In genomic region chr11:68874841-68875240, GRCm38 (mm10) we compare ENCODE assay signal across 9 mouse cellular contexts. TPM values are rescaled to one million over a fixed set of nuclear protein-coding genes. Genes with fewer than 3 reads are reported as not detected.
DNase-seq lines count a peak whose midpoint lies in the region; ATAC-seq and TF ChIP-seq lines count a peak whose summit lies in the region.
"Had no signal": no experiment of that assay in that cellular context is flagged by ENCODE, and none has a peak within 500 bp of the region (broad histone marks: within the 10 kb centered on the region; RNA-seq: fewer than 3 reads in every experiment).

No protein-coding gene starts in this region.

- no peaks in the 10 kb centered on the region for H3K27me3 ChIP-seq in hindbrain, embryonic 14.5 days (ENCODE audit: control insufficient read depth, insufficient read depth, low read length)
- H3K27me3 ChIP-seq in hindbrain, embryonic 12.5 days, result no peaks in the 10 kb centered on the region
- H3K27me3 ChIP-seq in E14TG2a.4 (ENCODE audit: insufficient read depth, low read length), result no peaks in the 10 kb centered on the region

- no peaks in the 10 kb centered on the region for H3K9me3 ChIP-seq in hindbrain, embryonic 14.5 days (ENCODE audit: control insufficient read depth, low read length)
- H3K9me3 ChIP-seq in hindbrain, embryonic 12.5 days (replicated peaks), result no peaks in the 10 kb centered on the region
- no peaks in the 10 kb centered on the region for H3K9me3 ChIP-seq in E14TG2a.4 (ENCODE audit: low read length)

- no peak overlapping the region for H3K27ac ChIP-seq in hindbrain, embryonic 14.5 days
- H3K27ac ChIP-seq in hindbrain, embryonic 12.5 days, result no peak overlapping the region
- H3K27ac ChIP-seq: macrophage had no signal

- H3K4me1 ChIP-seq in hindbrain, embryonic 14.5 days (replicated peaks; ENCODE audit: control insufficient read depth, insufficient read depth, low read length), result no peaks in the 10 kb centered on the region
- no peaks in the 10 kb centered on the region for H3K4me1 ChIP-seq in hindbrain, embryonic 12.5 days
- peaks cover 37% of the 10 kb centered on the region for H3K4me1 ChIP-seq in E14TG2a.4 (replicated peaks; ENCODE audit: low read depth, low read length)

- no peaks in the 10 kb centered on the region for H3K36me3 ChIP-seq in hindbrain, embryonic 14.5 days (replicated peaks; ENCODE audit: control insufficient read depth, insufficient read depth)
- no peaks in the 10 kb centered on the region for H3K36me3 ChIP-seq in hindbrain, embryonic 12.5 days
- no peaks in the 10 kb centered on the region for H3K36me3 ChIP-seq in E14TG2a.4 (ENCODE audit: insufficient read depth, low read length)

- 0% methylated on average over 2 of the region's 2 CpGs for WGBS in hindbrain, embryonic 14.5 days
- 0% methylated on average over 2 of the region's 2 CpGs for WGBS in hindbrain, embryonic 12.5 days

- TF ChIP-seq CTCF in E14TG2a.4 (conservative IDR thresholded peaks at IDR 0.05; ENCODE audit: low read length), result peak; percentile 73

- H3K9ac ChIP-seq in hindbrain, embryonic 14.5 days, result no peak overlapping the region
- no peak overlapping the region for H3K9ac ChIP-seq in hindbrain, embryonic 12.5 days

- peak; percentile 84 for DNase-seq in hindbrain, embryonic 14.5 days (ENCODE audit: low spot score)
- peak; percentile 77 to 83 for DNase-seq in adrenal gland, postnatal 36 days
- DNase-seq in forelimb bud, embryonic 11.5 days (ENCODE audit: low read depth, low spot score), result peak; percentile 70
- peak; percentile 24 to 65 for DNase-seq in layer of hippocampus, postnatal 14 days (ENCODE audit: low spot score in 2 of 2)
- peak; percentile 81 for DNase-seq in naive thymus-derived CD4-positive, alpha-beta T cell, adult 2 months (ENCODE audit: low read depth)
- DNase-seq in thymus, postnatal 4 days, result peak; percentile 74

- H3K4me3 ChIP-seq in hindbrain, embryonic 14.5 days (replicated peaks; ENCODE audit: low read length), result no peak overlapping the region
- H3K4me3 ChIP-seq in hindbrain, embryonic 12.5 days, result no peak overlapping the region
- H3K4me3 ChIP-seq in E14TG2a.4 (replicated peaks; ENCODE audit: low read length), result no peak overlapping the region

- no peak for ATAC-seq in hindbrain, embryonic 14.5 days (ENCODE audit: low FRiP score)
- no peak for ATAC-seq in hindbrain, embryonic 12.5 days (ENCODE audit: low FRiP score)

- no peak overlapping the region for H3K4me2 ChIP-seq in hindbrain, embryonic 14.5 days (replicated peaks)
- H3K4me2 ChIP-seq in hindbrain, embryonic 12.5 days (replicated peaks), result no peak overlapping the region

RNA-seq across cellular contexts. Expression of gene Ndel1, which starts 3.2 kb away (rescaled TPM):
- polyA plus RNA-seq in hindbrain, embryonic 14.5 days (2014; fragmentation: Nextera tagmentation; extraction: Ambion mirVana), result 91.2 and 97.1 TPM in 2 replicates
- 76.2 and 77.1 TPM in 2 replicates for polyA plus RNA-seq in hindbrain, embryonic 12.5 days (2016; fragmentation: Nextera tagmentation; extraction: Ambion mirVana)
- 10 to 100 TPM; 58.4 to 81.8 TPM for total RNA-seq in adrenal gland, postnatal 36 days (2021)
- 10 to 100 TPM; 85.1 to 93.1 TPM for total RNA-seq in layer of hippocampus, postnatal 14 days (2021)

RNA-seq across cellular contexts. Expression of gene Rnf222, which starts 13.5 kb away (rescaled TPM):
- polyA plus RNA-seq in hindbrain, embryonic 14.5 days (2014; fragmentation: Nextera tagmentation; extraction: Ambion mirVana), result not detected in 2 replicates
- 0.07 TPM in 1 of 2 replicates, not detected in the other for polyA plus RNA-seq in hindbrain, embryonic 12.5 days (2016; fragmentation: Nextera tagmentation; extraction: Ambion mirVana)
- total RNA-seq in adrenal gland, postnatal 36 days (2021), result under 1 TPM in 1 of 2 experiments, not detected in 1; 0.13 TPM
- total RNA-seq in layer of hippocampus, postnatal 14 days (2021), result not detected
- polyA plus RNA-seq: macrophage had no signal

RNA-seq across cellular contexts. Expression of gene Rpl26, which starts 26.5 kb away (rescaled TPM):
- polyA plus RNA-seq in hindbrain, embryonic 14.5 days (2014; fragmentation: Nextera tagmentation; extraction: Ambion mirVana), result 573 and 680 TPM in 2 replicates
- polyA plus RNA-seq in hindbrain, embryonic 12.5 days (2016; fragmentation: Nextera tagmentation; extraction: Ambion mirVana), result 624 and 749 TPM in 2 replicates
- total RNA-seq in adrenal gland, postnatal 36 days (2021), result 1,000 to 10,000 TPM; 1,232 to 1,254 TPM
- 100 to 1,000 TPM; 611 to 652 TPM for total RNA-seq in layer of hippocampus, postnatal 14 days (2021)

RNA-seq across cellular contexts. Expression of gene Odf4, which starts 52.0 kb away (rescaled TPM):
- 0.52 and 0.56 TPM in 2 replicates for polyA plus RNA-seq in hindbrain, embryonic 14.5 days (2014; fragmentation: Nextera tagmentation; extraction: Ambion mirVana)
- polyA plus RNA-seq in hindbrain, embryonic 12.5 days (2016; fragmentation: Nextera tagmentation; extraction: Ambion mirVana), result 0.36 TPM in 1 of 2 replicates, not detected in the other
- under 1 TPM in 1 of 2 experiments, not detected in 1; 0.46 TPM for total RNA-seq in adrenal gland, postnatal 36 days (2021)
- under 1 TPM; 0.33 to 0.41 TPM for total RNA-seq in layer of hippocampus, postnatal 14 days (2021)
- polyA plus RNA-seq: macrophage had no signal
